Mouse (Mus musculus) hindbrain, postnatal 0 days (tissue): Measurements from ENCODE around the gene Ube2h. TPM values are rescaled to one million over a fixed set of nuclear protein-coding genes. Genes with fewer than 3 reads are reported as not detected.

Experiments
- ATAC-seq: fragments of 200-750 bp; cut with Nextera tagmentation; 2 replicates; pipeline ENCODE4 v1.8.0; 2017; ENCODE audit warnings: mild to moderate bottlenecking, moderate TSS enrichment, moderate library complexity
- DNase-seq: peaks from one replicate; pipeline ENCODE4 v3.0.0-alpha.2; 2015; ENCODE audit warnings: low spot score
- H3K27ac ChIP-seq: fragments of 300-500 bp; sonication (generic); 2 replicates; pipeline ENCODE4 v1.5.1; 2014; ENCODE audit warnings: mild to moderate bottlenecking
- H3K27me3 ChIP-seq: fragments of 300-500 bp; sonication (generic); 2 replicates; pipeline ENCODE4 v1.6.1; 2014; ENCODE audit warnings: low read length, mixed read lengths; ENCODE audit not compliant: insufficient read depth
- H3K36me3 ChIP-seq: fragments of 300-500 bp; sonication (generic); 2 replicates; pipeline ENCODE4 v1.6.1; 2014; ENCODE audit warnings: low read length, mixed read lengths; ENCODE audit not compliant: insufficient read depth
- H3K4me1 ChIP-seq: fragments of 300-500 bp; sonication (generic); 2 replicates; pipeline ENCODE4 v1.6.1; 2014; ENCODE audit warnings: antibody characterized with exemption, low read length, mixed read lengths; ENCODE audit not compliant: insufficient read depth
- H3K4me2 ChIP-seq: fragments of 300-500 bp; sonication (generic); 2 replicates; pipeline ENCODE4 v1.6.1; 2014; ENCODE audit warnings: low read depth, mild to moderate bottlenecking, low read length, moderate library complexity, mixed read lengths
- H3K4me3 ChIP-seq: fragments of 300-500 bp; sonication (generic); 2 replicates; pipeline ENCODE4 v1.5.1; 2014; ENCODE audit warnings: low read length
- H3K9ac ChIP-seq: fragments of 300-500 bp; sonication (generic); replicated peaks from 2 replicates; pipeline ENCODE4 v1.6.1; 2014; ENCODE audit warnings: mild to moderate bottlenecking, low read length, moderate library complexity, mixed read lengths
- H3K9me3 ChIP-seq: fragments of 300-500 bp; sonication (generic); 2 replicates; pipeline ENCODE4 v1.6.1; 2016; ENCODE audit warnings: low read length, mixed read lengths
- CTCF ChIP-seq: IDR thresholded peaks from 2 replicates; pipeline ENCODE4 v1.5.1; 2016; ENCODE audit warnings: antibody characterized with exemption, control low read depth, low read depth
- WGBS: fragments of 180-500 bp; shearing (Covaris S2); extraction: QIAGEN DNeasy Blood & Tissue Kit; methylation state at CpG from one replicate; pipeline ENCODE4 v1.1.7; 2014; 5-methylcytosine and 5-hydroxymethylcytosine counted together
- polyA plus RNA-seq: library from polyadenylated mRNA; unstranded; fragments of >200 nt; fragmentation: Nextera tagmentation; extraction: Ambion mirVana; gene quantifications from 2 replicates; pipeline ENCODE4 v1.2.1, GENCODE M21; 2015
- total RNA-seq: library from RNA; depleted of rRNA; stranded (reverse); fragments of >200 nt; gene quantifications from 2 replicates; pipeline ENCODE4 v1.2.3, GENCODE M21; 2014

Gene Ube2h
- total and polyA plus RNA-seq, 2 experiments from 2014 or later: 41.6 to 42.1 TPM

- H3K27me3 ChIP-seq: no peaks in the 10 kb centered on the region
- no peak for TF ChIP-seq CTCF
- H3K4me1 ChIP-seq: peaks cover 9% of the 10 kb centered on the region; the same call in 1 of the 2 replicates
- no peak for ATAC-seq
- peak overlapping the region; percentile 94 for H3K4me2 ChIP-seq
- H3K9ac ChIP-seq: peak overlapping the region; percentile 25
- WGBS: 5% methylated on average over 7 of the region's 7 CpGs
- DNase-seq: peak; percentile 5
- no peaks in the 10 kb centered on the region for H3K9me3 ChIP-seq
- H3K27ac ChIP-seq: peak overlapping the region; percentile 84
- peak overlapping the region; percentile 72 for H3K4me3 ChIP-seq
- no peaks in the 10 kb centered on the region; the same call in 1 of the 2 replicates for H3K36me3 ChIP-seq
Measured at GRCm38 (mm10) chr6:30300901-30301300, 3.4 kb downstream of the Ube2h start.

GRCm38 (mm10) chr6:30300372-30300771 is 4.0 kb downstream of the Ube2h start:
- Histone ChIP-seq H3K4me1 (peaks cover 9% of the 10 kb centered on the region; the same call in 1 of the 2 replicates), H3K36me3 (no peaks in the 10 kb centered on the region; the same call in 1 of the 2 replicates), H3K9me3 (no peaks in the 10 kb centered on the region), H3K27ac (peak overlapping the region; percentile 84), H3K4me3 (peak overlapping the region; percentile 72), H3K27me3 (no peaks in the 10 kb centered on the region), H3K9ac (peak overlapping the region; percentile 25), H3K4me2 (peak overlapping the region; percentile 94)
- peak; percentile 91 for DNase-seq
- no peak for TF ChIP-seq CTCF
- ATAC-seq: peak; percentile 75
- 2% methylated on average over 5 of the region's 5 CpGs for WGBS

GRCm38 (mm10) chr6:30299683-30300082 is 4.7 kb downstream of the Ube2h start:
- Histone ChIP-seq H3K4me3 (no peak overlapping the region), H3K27me3 (no peaks in the 10 kb centered on the region), H3K4me1 (peaks cover 9% of the 10 kb centered on the region; the same call in 1 of the 2 replicates), H3K9me3 (no peaks in the 10 kb centered on the region), H3K9ac (no peak overlapping the region), H3K4me2 (peak overlapping the region; percentile 94; the same call in 1 of the 2 replicates), H3K27ac (peak overlapping the region; percentile 84; the same call in 1 of the 2 replicates), H3K36me3 (no peaks in the 10 kb centered on the region; the same call in 1 of the 2 replicates)
- TF ChIP-seq CTCF: no peak
- no peak for DNase-seq
- 83% methylated on average over 5 of the region's 5 CpGs for WGBS
- ATAC-seq: no peak

DNA sequence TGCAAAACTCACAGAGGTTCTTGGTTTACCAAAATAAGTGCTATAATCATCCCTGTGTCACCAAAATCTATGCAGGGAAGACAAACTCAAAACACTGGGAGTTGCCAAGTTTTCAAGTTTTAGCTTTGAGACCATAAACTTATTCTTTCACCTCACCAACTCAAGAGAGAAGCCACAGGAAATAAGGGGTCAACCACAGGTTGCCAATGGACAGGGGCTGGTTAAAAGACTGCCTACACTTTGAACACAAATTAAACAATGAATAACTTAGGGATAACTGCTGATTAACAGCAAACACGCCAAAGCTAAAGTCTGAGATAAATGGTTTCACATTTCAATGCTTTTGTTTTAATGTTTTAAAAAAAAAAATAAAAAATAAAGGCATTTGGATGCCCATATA is 5.2 kb downstream of the Ube2h start:
- DNase-seq (no peak), ATAC-seq (no peak)
- Histone ChIP-seq H3K27me3 (no peaks in the 10 kb centered on the region), H3K4me2 (no peak overlapping the region), H3K9me3 (no peaks in the 10 kb centered on the region), H3K4me1 (peaks cover 9% of the 10 kb centered on the region; the same call in 1 of the 2 replicates), H3K36me3 (no peaks in the 10 kb centered on the region; the same call in 1 of the 2 replicates), H3K9ac (no peak overlapping the region), H3K4me3 (no peak overlapping the region), H3K27ac (no peak overlapping the region)
- WGBS: 84% methylated on average over 1 of the region's 1 CpGs
- TF ChIP-seq CTCF: no peak

GRCm38 (mm10) chr6:30292579-30292978 is 11.8 kb downstream of the Ube2h start:
- H3K4me3 ChIP-seq: no peak overlapping the region
- WGBS: 85% methylated on average over 2 of the region's 2 CpGs
- no peak for TF ChIP-seq CTCF
- DNase-seq: no peak
- no peaks in the 10 kb centered on the region for H3K9me3 ChIP-seq
- H3K27ac ChIP-seq: no peak overlapping the region
- no peak for ATAC-seq
- H3K36me3 ChIP-seq: no peaks in the 10 kb centered on the region; the same call in 1 of the 2 replicates
- no peaks in the 10 kb centered on the region for H3K27me3 ChIP-seq
- H3K4me2 ChIP-seq: no peak overlapping the region
- H3K4me1 ChIP-seq: no peaks in the 10 kb centered on the region
- no peak overlapping the region for H3K9ac ChIP-seq

DNA sequence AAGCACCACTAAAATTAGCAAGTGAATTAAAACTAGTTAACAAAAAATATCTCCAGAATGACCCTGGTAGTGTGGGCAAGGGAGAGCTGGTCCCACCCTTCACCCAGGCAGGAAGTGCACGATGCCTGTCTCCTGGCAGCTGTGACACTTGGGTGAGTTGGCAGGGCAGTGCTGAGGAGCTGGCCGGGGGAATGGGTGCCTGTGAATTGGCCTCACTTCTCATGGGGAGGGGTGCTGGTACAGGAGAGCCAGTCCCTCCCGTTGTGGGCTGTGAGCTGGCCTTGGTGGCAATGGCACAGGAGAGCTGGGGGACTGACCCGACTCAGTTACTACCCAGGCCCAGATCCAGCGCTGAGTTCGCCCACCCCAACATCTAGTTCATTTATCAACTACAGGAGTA is 16.4 kb downstream of the Ube2h start:
- no peaks in the 10 kb centered on the region for H3K4me1 ChIP-seq
- WGBS: 79% methylated on average over 6 of the region's 6 CpGs
- no peak for ATAC-seq
- H3K27ac ChIP-seq: no peak overlapping the region
- H3K9me3 ChIP-seq: no peaks in the 10 kb centered on the region
- peaks cover 9% of the 10 kb centered on the region; the same call in 1 of the 2 replicates for H3K36me3 ChIP-seq
- H3K4me3 ChIP-seq: no peak overlapping the region
- H3K27me3 ChIP-seq: no peaks in the 10 kb centered on the region
- DNase-seq: no peak
- no peak for TF ChIP-seq CTCF
- no peak overlapping the region for H3K9ac ChIP-seq
- no peak overlapping the region for H3K4me2 ChIP-seq

DNA sequence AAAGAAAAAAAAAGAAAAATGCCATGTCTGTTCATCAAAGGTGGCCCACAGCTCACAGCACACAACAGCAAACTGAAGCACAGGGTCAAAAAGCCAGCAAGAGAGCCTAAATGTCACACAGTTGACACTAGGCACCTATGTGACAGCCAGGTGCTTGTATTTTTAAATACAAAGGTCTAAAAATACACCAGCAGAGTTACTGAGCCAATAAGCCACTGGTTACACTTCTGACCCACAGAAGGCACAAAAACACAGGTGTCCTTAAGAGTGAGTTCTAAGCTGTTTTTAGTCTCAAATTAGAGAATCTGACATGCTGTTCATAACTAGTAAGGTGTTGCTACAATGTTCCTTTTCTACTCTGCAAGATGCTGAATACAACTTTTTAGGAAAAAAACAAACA is 17.7 kb downstream of the Ube2h start:
- no peak for TF ChIP-seq CTCF
- no peak overlapping the region for H3K9ac ChIP-seq
- H3K4me2 ChIP-seq: no peak overlapping the region
- ATAC-seq: no peak
- H3K36me3 ChIP-seq: peaks cover 9% of the 10 kb centered on the region; the same call in 1 of the 2 replicates
- no peaks in the 10 kb centered on the region for H3K4me1 ChIP-seq
- no peak overlapping the region for H3K4me3 ChIP-seq
- no peaks in the 10 kb centered on the region for H3K9me3 ChIP-seq
- DNase-seq: no peak
- no peaks in the 10 kb centered on the region for H3K27me3 ChIP-seq
- H3K27ac ChIP-seq: no peak overlapping the region
